22 mouse cellular contexts compared by ENCODE assay signal in the genomic region with DNA sequence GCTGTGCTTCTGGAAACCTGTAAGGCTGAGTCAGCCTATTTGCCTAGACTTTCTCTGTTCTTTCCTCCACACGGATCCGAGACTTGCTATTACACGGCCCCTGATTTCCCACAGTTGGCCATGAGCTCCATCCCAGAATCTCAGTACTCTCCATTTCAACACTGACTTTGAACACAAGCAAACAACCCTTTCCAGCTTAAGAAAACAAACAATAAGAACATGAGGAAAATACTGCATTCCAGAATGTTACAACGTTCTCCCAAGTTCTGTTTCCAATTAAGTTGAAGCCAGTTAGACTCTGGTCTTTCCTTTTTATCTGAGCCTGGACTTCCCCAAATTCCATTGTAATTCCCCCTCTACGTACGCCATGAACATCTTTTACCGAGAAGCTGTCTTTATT.
DNase-seq lines count a peak whose midpoint lies in the region; ATAC-seq and TF ChIP-seq lines count a peak whose summit lies in the region.
"Had no signal": no experiment of that assay in that cellular context is flagged by ENCODE, and none has a peak within 500 bp of the region (broad histone marks: within the 10 kb centered on the region; RNA-seq: fewer than 3 reads in every experiment).

No protein-coding gene starts in this region.

- peak overlapping the region; percentile 46 for H3K27ac ChIP-seq in embryonic facial prominence, embryonic 12.5 days
- peak overlapping the region; percentile 68 for H3K27ac ChIP-seq in embryonic fibroblast, embryonic 13.5 days (ENCODE audit: insufficient read depth, low read length)
- H3K27ac ChIP-seq in limb, embryonic 14.5 days (replicated peaks; ENCODE audit: low read depth, low read length), result peak overlapping the region; percentile 40; the same call in 1 of the 2 replicates
- H3K27ac ChIP-seq in forebrain, embryonic 11.5 days (ENCODE audit: low read depth, low read length), result no peak overlapping the region
- H3K27ac ChIP-seq: forebrain, embryonic 12.5 days; heart, embryonic 13.5 days; hindbrain, embryonic 12.5 days; hindbrain, postnatal 0 days had no signal

- peak; percentile 24 for DNase-seq in heart, adult 8-10 months (ENCODE audit: low spot score)
- no peak for DNase-seq in heart, postnatal 4 days
- peak; percentile 14 for DNase-seq in limb, embryonic 14.5 days (ENCODE audit: low spot score)
- DNase-seq in forebrain, embryonic 11.5 days (ENCODE audit: low spot score), result no peak
- no peak for DNase-seq in urinary bladder, postnatal 4 days (ENCODE audit: low spot score in 2 of 2)
- DNase-seq in layer of hippocampus, postnatal 36 days, result no peak
- DNase-seq: adrenal gland, postnatal 25 days; B cell, adult 2 months; cerebellum, adult 18-20 months; cerebellum, adult 9-11 months; gastrocnemius, postnatal 25 days; kidney, adult 11 months; kidney, adult 9 months had no signal

- no peak for TF ChIP-seq CTCF in embryonic fibroblast, embryonic 13.5 days (IDR thresholded peaks at IDR 0.05; ENCODE audit: borderline replicate concordance, insufficient read depth, low read length)

- H3K4me3 ChIP-seq in embryonic facial prominence, embryonic 12.5 days, result no peak overlapping the region
- H3K4me3 ChIP-seq in embryonic fibroblast, embryonic 13.5 days (ENCODE audit: insufficient read depth, low read length), result no peak overlapping the region
- H3K4me3 ChIP-seq in limb, embryonic 14.5 days (replicated peaks; ENCODE audit: low read length), result no peak overlapping the region
- H3K4me3 ChIP-seq in forebrain, embryonic 11.5 days (ENCODE audit: low read depth, low read length), result no peak overlapping the region
- H3K4me3 ChIP-seq: forebrain, embryonic 12.5 days; heart, embryonic 13.5 days; hindbrain, embryonic 12.5 days had no signal

- H3K9ac ChIP-seq in embryonic facial prominence, embryonic 12.5 days, result no peak overlapping the region
- no peak overlapping the region for H3K9ac ChIP-seq in limb, embryonic 14.5 days (ENCODE audit: low read depth, low read length, severe bottlenecking)
- no peak overlapping the region for H3K9ac ChIP-seq in forebrain, embryonic 11.5 days (ENCODE audit: low read length)
- H3K9ac ChIP-seq: forebrain, embryonic 12.5 days; heart, embryonic 13.5 days; hindbrain, embryonic 12.5 days had no signal

- 0 out of 2 replicates have a peak, but pooled peaks cover 5% of the 10 kb centered on the region for H3K4me1 ChIP-seq in embryonic facial prominence, embryonic 12.5 days
- H3K4me1 ChIP-seq in embryonic fibroblast, embryonic 13.5 days (ENCODE audit: control insufficient read depth, insufficient read depth, low read length), result peaks cover 5% of the 10 kb centered on the region
- H3K4me1 ChIP-seq in limb, embryonic 14.5 days (ENCODE audit: control insufficient read depth, insufficient read depth, low read length), result 0 out of 2 replicates have a peak, but pooled peaks cover 3% of the 10 kb centered on the region
- no peaks in the 10 kb centered on the region for H3K4me1 ChIP-seq in forebrain, embryonic 11.5 days (replicated peaks; ENCODE audit: control insufficient read depth, insufficient read depth, low read length)
- H3K4me1 ChIP-seq: forebrain, embryonic 12.5 days; heart, embryonic 13.5 days; hindbrain, embryonic 12.5 days had no signal

- no peaks in the 10 kb centered on the region for H3K9me3 ChIP-seq in embryonic facial prominence, embryonic 12.5 days
- no peaks in the 10 kb centered on the region for H3K9me3 ChIP-seq in limb, embryonic 14.5 days (ENCODE audit: control insufficient read depth, low read length)
- no peaks in the 10 kb centered on the region for H3K9me3 ChIP-seq in forebrain, embryonic 11.5 days (ENCODE audit: control insufficient read depth, low read length)
- H3K9me3 ChIP-seq: forebrain, embryonic 12.5 days; heart, embryonic 13.5 days; hindbrain, embryonic 12.5 days had no signal

- H3K36me3 ChIP-seq in embryonic facial prominence, embryonic 12.5 days, result no peaks in the 10 kb centered on the region
- H3K36me3 ChIP-seq in limb, embryonic 14.5 days (ENCODE audit: control insufficient read depth, insufficient read depth, low read length), result no peaks in the 10 kb centered on the region
- no peaks in the 10 kb centered on the region for H3K36me3 ChIP-seq in forebrain, embryonic 11.5 days (ENCODE audit: control insufficient read depth, insufficient read depth, low read length)
- H3K36me3 ChIP-seq: forebrain, embryonic 12.5 days; G1E; heart, embryonic 13.5 days; hindbrain, embryonic 12.5 days had no signal

- WGBS in embryonic facial prominence, embryonic 12.5 days, result 23% methylated on average over 7 of the region's 7 CpGs
- 40% methylated on average over 7 of the region's 7 CpGs for WGBS in limb, embryonic 14.5 days
- 76% methylated on average over 7 of the region's 7 CpGs for WGBS in forebrain, embryonic 11.5 days

- no peaks in the 10 kb centered on the region for H3K27me3 ChIP-seq in embryonic facial prominence, embryonic 12.5 days
- no peaks in the 10 kb centered on the region for H3K27me3 ChIP-seq in limb, embryonic 14.5 days (ENCODE audit: control insufficient read depth, insufficient read depth, low read length)
- H3K27me3 ChIP-seq in forebrain, embryonic 11.5 days (ENCODE audit: control insufficient read depth, insufficient read depth, low read length), result no peaks in the 10 kb centered on the region
- H3K27me3 ChIP-seq: forebrain, embryonic 12.5 days; heart, embryonic 13.5 days; hindbrain, embryonic 12.5 days had no signal

- ATAC-seq in embryonic facial prominence, embryonic 12.5 days (ENCODE audit: insufficient number of reproducible peaks, insufficient read depth, low FRiP score, low TSS enrichment), result no peak
- ATAC-seq in limb, embryonic 14.5 days (ENCODE audit: low FRiP score, low read depth), result no peak
- no peak for ATAC-seq in forebrain, embryonic 11.5 days (replicated peaks; ENCODE audit: low FRiP score)
- ATAC-seq: CD4-positive, CD25-positive, alpha-beta regulatory T cell, adult 4 months; forebrain, embryonic 16.5 days; hindbrain, postnatal 0 days had no signal

- no peak for TF ChIP-seq POLR2A in embryonic fibroblast, embryonic 13.5 days (IDR thresholded peaks at IDR 0.05; ENCODE audit: low read depth, low read length)
- TF ChIP-seq POLR2A in limb, embryonic 14.5 days (IDR thresholded peaks at IDR 0.05; ENCODE audit: borderline replicate concordance, extremely low read depth, insufficient read depth, insufficient read length), result no peak

- no peak overlapping the region for H3K4me2 ChIP-seq in embryonic facial prominence, embryonic 12.5 days (replicated peaks)
- no peak overlapping the region for H3K4me2 ChIP-seq in limb, embryonic 14.5 days (replicated peaks; ENCODE audit: low read depth, low read length, severe bottlenecking)
- no peak overlapping the region for H3K4me2 ChIP-seq in forebrain, embryonic 11.5 days (ENCODE audit: low read depth, low read length, severe bottlenecking)
- H3K4me2 ChIP-seq: forebrain, embryonic 12.5 days; heart, embryonic 13.5 days; hindbrain, embryonic 12.5 days had no signal

Comparison
In these comparisons a context has a peak if more than half of its experiments do, and no peak if none do; other contexts are left out.
1. DNase-seq: peak in heart, adult 8-10 months (single experiment) and limb, embryonic 14.5 days (single experiment); none in heart, postnatal 4 days (single experiment), forebrain, embryonic 11.5 days (single experiment), urinary bladder, postnatal 4 days (0 of 2) and layer of hippocampus, postnatal 36 days (0 of 2).